Mouse (Mus musculus) gastrocnemius, adult 18-20 months (tissue): Measurements from ENCODE around the gene Jade1. TPM values are rescaled to one million over a fixed set of nuclear protein-coding genes. Genes with fewer than 3 reads are reported as not detected.
A peak's percentile ranks its signal among the peaks of the same experiment; 100 is the strongest.

Source experiments
- DNase-seq: peaks from one replicate; pipeline ENCODE4 v3.0.0; 2021; ENCODE audit warnings: low spot score
- total RNA-seq, 2 experiments: library from RNA; stranded (reverse); gene quantifications; 2 replicates each; pipeline ENCODE4 v1.2.3; 2021

Jade1 gene
- total RNA-seq, 2 experiments from 2014 or later: 17.7 to 19.4 TPM

GRCm38 (mm10) chr3:41575971-41576370 lies 20.4 kb downstream of the Jade1 start:
- peak; percentile 61 for DNase-seq

GRCm38 (mm10) chr3:41577240-41577639 lies 21.7 kb downstream of the Jade1 start:
- no peak for DNase-seq

- no peak for DNase-seq
Observed at GRCm38 (mm10) chr3:41579873-41580272, 24.3 kb downstream of the Jade1 start.

- no peak for DNase-seq
Observed at GRCm38 (mm10) chr3:41580401-41581323, 25.1 kb downstream of the Jade1 start.

- no peak for DNase-seq
Observed at GRCm38 (mm10) chr3:41581436-41581835, 25.9 kb downstream of the Jade1 start.

- no peak for DNase-seq
Observed at GRCm38 (mm10) chr3:41582256-41582655, 26.7 kb downstream of the Jade1 start.

GRCm38 (mm10) chr3:41583092-41583491 lies 27.6 kb downstream of the Jade1 start:
- no peak for DNase-seq

GRCm38 (mm10) chr3:41583621-41584020 lies 28.1 kb downstream of the Jade1 start:
- no peak for DNase-seq

- DNase-seq: no peak
Observed at GRCm38 (mm10) chr3:41585548-41585947, 30.0 kb downstream of the Jade1 start.

- DNase-seq: no peak
Observed at GRCm38 (mm10) chr3:41586330-41586729, 30.8 kb downstream of the Jade1 start.

GRCm38 (mm10) chr3:41586917-41587316 lies 31.4 kb downstream of the Jade1 start:
- DNase-seq: no peak

GRCm38 (mm10) chr3:41587588-41587987 lies 32.1 kb downstream of the Jade1 start:
- DNase-seq: peak; percentile 30

- DNase-seq: no peak
Observed at GRCm38 (mm10) chr3:41588495-41588894, 33.0 kb downstream of the Jade1 start.

- no peak for DNase-seq
Observed at GRCm38 (mm10) chr3:41589246-41589914, 33.8 kb downstream of the Jade1 start.

- no peak for DNase-seq
Observed at GRCm38 (mm10) chr3:41589988-41590387, 34.5 kb downstream of the Jade1 start.

GRCm38 (mm10) chr3:41590695-41591559 lies 35.4 kb downstream of the Jade1 start:
- DNase-seq: peak; percentile 49

- no peak for DNase-seq
Observed at GRCm38 (mm10) chr3:41591651-41592170, 36.2 kb downstream of the Jade1 start.

- no peak for DNase-seq
Observed at GRCm38 (mm10) chr3:41592805-41593204, 37.3 kb downstream of the Jade1 start.

- DNase-seq: no peak
Observed at GRCm38 (mm10) chr3:41594097-41594879, 38.8 kb downstream of the Jade1 start.

- DNase-seq: no peak
Observed at GRCm38 (mm10) chr3:41595010-41595409, 39.5 kb downstream of the Jade1 start.

- DNase-seq: no peak
Observed at GRCm38 (mm10) chr3:41597036-41597435, 41.5 kb downstream of the Jade1 start.
